Mouse (Mus musculus) common myeloid progenitor, adult 5-6 weeks (primary cell): ENCODE data around the gene Vmn2r55. TPM values are rescaled to one million over a fixed set of nuclear protein-coding genes. Genes with fewer than 3 reads are reported as not detected.
"Not testable (repeated sequence)": the region's sequence is repeated elsewhere in the genome, so short reads cannot be mapped to it uniquely, and the experiment has no call there.

ENCODE experiments used
- ATAC-seq: replicated peaks from 2 replicates; pipeline ENCODE4 v1.8.0; 2016; ENCODE audit warnings: low read depth, mild to moderate bottlenecking, moderate TSS enrichment, inconsistent platforms; ENCODE audit not compliant: poor library complexity, severe bottlenecking
- total RNA-seq: library from RNA; stranded (forward); fragments of 200-1000, 187-1606 nt; gene quantifications from 2 replicates; pipeline ENCODE4 v1.2.3, GENCODE M21; 2017

The Vmn2r55 gene
- total RNA-seq = not detected in 2 replicates

DNA sequence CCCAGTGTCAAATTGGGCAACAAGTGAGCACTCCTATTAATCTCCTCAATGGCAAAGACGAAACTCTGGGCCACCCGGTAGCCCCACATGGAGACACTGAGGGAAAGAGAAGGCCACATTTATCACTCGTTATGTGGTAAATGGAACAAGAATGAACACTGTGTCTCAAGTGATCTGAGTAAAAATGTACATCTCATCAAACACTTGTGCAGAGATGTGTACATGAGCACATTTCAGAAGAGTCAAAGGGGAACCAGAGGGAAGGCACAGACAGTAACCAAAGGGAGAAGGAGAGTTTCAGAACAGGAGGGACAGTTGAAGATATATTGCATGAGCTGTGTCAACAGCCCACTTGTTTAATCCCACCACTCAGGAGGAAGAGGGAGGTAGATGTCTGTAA lies at the start of gene Vmn2r55:
Gene Vmn2r55 (minus strand): TSS at position 101 of the 400 bp plus-strand sequence.
- ATAC-seq = not testable (repeated sequence)

DNA sequence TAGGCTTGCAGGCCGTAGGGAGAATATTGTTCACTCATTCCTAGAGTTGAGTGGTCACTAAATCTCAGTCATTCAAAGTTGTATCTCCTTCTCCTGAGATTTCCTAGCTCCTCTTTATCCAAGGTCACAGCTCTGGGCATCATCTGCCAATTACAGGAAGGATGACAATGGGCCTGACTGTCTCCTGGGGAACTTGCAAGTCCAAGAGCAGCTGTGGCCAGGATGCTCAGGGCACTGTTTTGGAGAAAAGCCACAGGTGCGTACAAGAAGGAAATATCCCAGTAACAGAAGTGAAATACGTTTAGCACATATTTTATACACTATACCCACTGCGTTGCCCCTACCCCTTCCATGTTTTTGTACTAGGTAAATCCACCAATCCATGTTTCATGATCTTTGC lies 44.6 kb downstream of the Vmn2r55 start, which contains the start of gene Vmn2r54:
Gene Vmn2r54 (minus strand): TSS at position 101 of the 400 bp plus-strand sequence.
- ATAC-seq = not testable (repeated sequence)

DNA sequence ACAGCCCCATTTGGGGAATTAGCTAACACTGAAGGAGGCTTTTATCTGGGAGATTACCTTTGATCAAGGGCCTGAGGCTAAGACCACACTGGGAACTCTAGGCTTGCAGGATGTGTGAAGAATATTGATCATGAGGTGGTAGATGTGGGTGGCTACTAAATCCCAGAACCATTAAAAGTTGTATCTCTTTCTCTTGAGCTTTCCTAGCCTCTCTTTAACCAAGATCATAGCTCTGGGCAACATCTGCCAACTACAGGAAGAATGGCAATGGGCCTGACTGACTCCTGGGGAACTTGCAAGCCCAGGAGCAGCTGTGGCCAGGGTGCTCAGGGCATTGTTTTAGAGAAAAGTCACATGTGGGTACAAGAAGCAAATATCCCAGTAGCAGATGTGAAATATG lies 76.1 kb downstream of the Vmn2r55 start, which contains the start of gene Vmn2r53:
Gene Vmn2r53 (minus strand): TSS at position 101 of the 400 bp plus-strand sequence.
- ATAC-seq = no peak

Other genes with a start within 250 kb of the Vmn2r55 start
- gene Zfp606, start 206.7 kb downstream of the Vmn2r55 start, total RNA-seq = 13.8 and 14.4 TPM in 2 replicates
- not detected in 2 replicates for gene 2900092C05Rik, start 172.5 kb downstream of the Vmn2r55 start, total RNA-seq
- under 0.01 TPM in 1 of 2 replicates, not detected in the other for gene Vmn2r53, start 76.2 kb downstream of the Vmn2r55 start, total RNA-seq
- gene Vmn2r54, start 44.7 kb downstream of the Vmn2r55 start, total RNA-seq = not detected in 2 replicates
- not detected in 2 replicates for gene Vmn2r56, start 50.0 kb upstream of the Vmn2r55 start, total RNA-seq
- gene Zscan18, start 118.6 kb upstream of the Vmn2r55 start, total RNA-seq = 2.7 and 5.7 TPM in 2 replicates
- gene Zfp329, start 133.9 kb upstream of the Vmn2r55 start, total RNA-seq = 9.8 and 11.9 TPM in 2 replicates
- gene Zfp110, start 149.8 kb upstream of the Vmn2r55 start, total RNA-seq = 25.2 and 44.3 TPM in 2 replicates
- 1.4 and 2.8 TPM in 2 replicates for gene Zfp128, start 196.2 kb upstream of the Vmn2r55 start, total RNA-seq
- 5.8 and 9.8 TPM in 2 replicates for gene Zscan22, start 212.8 kb upstream of the Vmn2r55 start, total RNA-seq
- 1,289 and 2,367 TPM in 2 replicates for gene Rps5, start 237.3 kb upstream of the Vmn2r55 start, total RNA-seq
- 0.24 and 0.55 TPM in 2 replicates for gene Rnf225, start 242.4 kb upstream of the Vmn2r55 start, total RNA-seq